Mouse (Mus musculus) c-Kit-negative CD71-positive TER-119-positive erythroid progenitor cells, embryonic 14.5 days (primary cell): Measurements from ENCODE around the gene Mrm3.
"Not testable (repeated sequence)": the region's sequence is repeated elsewhere in the genome, so short reads cannot be mapped to it uniquely, and the experiment has no call there.

Experiments
- DNase-seq: peaks from one replicate; pipeline ENCODE4 v3.0.0-alpha.2; 2013; ENCODE audit warnings: low read depth, low spot score

Gene Mrm3

GRCm38 (mm10) chr11:76242901-76243810 is at the start of gene Mrm3, which contains the start of gene Glod4:
Gene Mrm3 (plus strand): TSS chr11:76243715.
Gene Glod4 (minus strand): TSS chr11:76243725.
- peak; percentile 75 for DNase-seq

GRCm38 (mm10) chr11:76196275-76196976 is 47.1 kb upstream of the Mrm3 start:
- DNase-seq: no peak

DNA sequence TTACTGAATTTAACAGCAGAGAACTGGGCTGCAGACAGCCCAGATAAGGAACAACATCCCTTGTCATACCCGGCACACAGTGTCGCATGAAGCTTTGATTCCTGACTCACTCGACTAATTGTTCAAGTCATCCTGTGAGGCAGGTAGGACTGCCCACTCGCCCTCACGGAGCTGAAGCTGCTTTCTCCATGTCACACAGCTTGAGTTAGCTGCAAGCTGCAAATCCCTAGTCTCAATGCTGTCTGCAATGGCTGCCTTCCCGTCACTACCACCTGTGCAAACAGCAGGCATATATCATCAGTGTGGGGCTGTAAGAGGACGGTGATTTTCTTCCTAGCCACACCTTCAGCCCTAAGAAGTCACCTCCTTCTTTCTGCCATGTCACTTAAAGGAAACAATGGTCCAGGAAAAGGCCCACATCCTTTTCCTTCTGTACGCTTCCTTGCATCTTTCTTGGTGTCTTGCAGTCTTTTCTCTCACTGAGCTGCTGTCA is 46.5 kb upstream of the Mrm3 start:
- DNase-seq: no peak

DNA sequence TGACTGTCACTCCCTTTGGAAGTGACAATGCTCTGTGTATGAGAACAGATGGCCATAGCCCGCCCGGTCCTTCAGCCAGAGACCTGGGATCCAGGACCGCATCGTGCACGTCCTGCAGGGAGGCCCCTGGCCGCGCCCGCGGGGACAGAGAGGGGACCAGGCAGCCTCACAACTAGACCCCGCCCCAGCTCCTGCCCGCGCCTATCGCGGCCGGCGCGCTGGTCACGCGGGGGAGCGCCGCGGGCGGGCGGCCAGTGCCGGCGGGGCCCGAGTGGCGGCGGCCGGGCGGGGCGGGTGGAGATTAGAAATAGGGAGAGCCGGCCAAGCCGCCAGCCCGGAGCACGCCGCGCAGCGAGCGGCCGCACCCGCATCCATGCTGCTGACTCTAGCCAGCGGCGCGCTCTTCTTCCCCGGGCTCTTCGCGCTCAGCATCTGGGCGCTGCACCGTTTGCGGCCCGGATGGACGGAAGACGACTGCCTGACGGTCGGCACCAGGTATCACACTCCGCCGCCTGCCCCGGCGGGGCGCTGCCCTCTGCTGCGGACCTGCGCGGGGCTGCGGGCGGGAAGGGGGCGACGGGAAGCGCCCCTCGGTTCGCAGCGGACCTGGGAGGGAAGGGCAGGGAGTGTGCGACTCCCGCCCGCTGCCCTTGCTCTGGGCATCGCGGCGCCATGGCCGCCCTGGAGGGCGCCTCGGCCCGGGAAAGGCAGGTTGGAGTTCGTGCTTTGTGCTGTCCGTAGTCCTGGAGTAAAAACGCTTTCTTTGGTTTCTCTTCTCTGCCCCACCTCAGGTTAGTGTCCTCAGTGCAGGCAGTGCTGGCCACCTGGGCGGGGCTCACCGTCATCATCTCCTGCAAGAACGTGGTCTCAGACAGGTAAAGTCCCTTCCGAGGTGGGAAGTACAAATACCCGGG is 41.5 kb upstream of the Mrm3 start:
- no peak for DNase-seq

- DNase-seq: no peak
These were observed 36.7 kb upstream of the Mrm3 start for GRCm38 (mm10) chr11:76206793-76207192.

- DNase-seq: no peak
These were observed 33.1 kb upstream of the Mrm3 start for GRCm38 (mm10) chr11:76210228-76210985.

DNA sequence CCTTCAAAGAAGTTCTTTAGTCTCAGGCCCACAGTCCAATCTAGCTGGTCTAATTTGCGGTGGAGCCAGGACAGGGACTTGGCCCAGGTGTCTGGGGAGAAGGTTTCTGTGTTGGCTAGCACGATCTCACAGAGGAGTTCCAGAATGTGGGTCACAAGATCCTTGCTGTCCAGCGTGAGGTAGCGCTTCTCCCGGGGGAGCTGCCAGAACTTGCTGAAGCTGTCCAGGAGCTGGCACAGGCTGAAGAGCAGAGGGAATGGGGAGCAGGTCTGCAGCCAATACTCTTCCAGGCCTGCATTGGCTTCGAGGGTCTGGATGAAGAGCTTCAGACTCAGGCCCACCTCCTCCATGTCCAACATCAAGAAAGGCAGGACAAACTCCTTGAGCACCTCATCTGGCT is 31.9 kb upstream of the Mrm3 start:
- DNase-seq: not testable (repeated sequence)

DNA sequence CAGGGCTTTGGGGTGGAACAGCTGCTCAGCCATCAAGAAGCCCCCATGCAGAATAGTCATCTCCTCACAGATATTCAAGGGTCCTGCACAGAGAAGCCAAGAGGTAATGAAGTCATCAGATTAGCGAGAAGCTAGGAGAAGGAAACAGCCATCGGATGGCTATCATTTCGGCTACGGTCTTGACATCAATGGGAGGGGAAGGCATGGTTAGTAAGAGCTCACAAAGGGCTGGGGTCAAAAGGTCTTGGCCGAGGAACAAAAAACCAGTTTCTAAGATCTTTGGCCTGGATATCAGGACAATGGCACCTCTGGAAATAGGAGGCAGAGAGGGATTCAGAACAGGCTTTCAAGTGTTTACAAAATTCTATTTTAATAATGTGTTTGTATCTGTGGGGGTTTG is 29.7 kb upstream of the Mrm3 start:
- no peak for DNase-seq

GRCm38 (mm10) chr11:76215011-76215410 is 28.5 kb upstream of the Mrm3 start:
- DNase-seq: no peak

- DNase-seq: no peak
These were observed 27.4 kb upstream of the Mrm3 start for GRCm38 (mm10) chr11:76216049-76216540.

DNA sequence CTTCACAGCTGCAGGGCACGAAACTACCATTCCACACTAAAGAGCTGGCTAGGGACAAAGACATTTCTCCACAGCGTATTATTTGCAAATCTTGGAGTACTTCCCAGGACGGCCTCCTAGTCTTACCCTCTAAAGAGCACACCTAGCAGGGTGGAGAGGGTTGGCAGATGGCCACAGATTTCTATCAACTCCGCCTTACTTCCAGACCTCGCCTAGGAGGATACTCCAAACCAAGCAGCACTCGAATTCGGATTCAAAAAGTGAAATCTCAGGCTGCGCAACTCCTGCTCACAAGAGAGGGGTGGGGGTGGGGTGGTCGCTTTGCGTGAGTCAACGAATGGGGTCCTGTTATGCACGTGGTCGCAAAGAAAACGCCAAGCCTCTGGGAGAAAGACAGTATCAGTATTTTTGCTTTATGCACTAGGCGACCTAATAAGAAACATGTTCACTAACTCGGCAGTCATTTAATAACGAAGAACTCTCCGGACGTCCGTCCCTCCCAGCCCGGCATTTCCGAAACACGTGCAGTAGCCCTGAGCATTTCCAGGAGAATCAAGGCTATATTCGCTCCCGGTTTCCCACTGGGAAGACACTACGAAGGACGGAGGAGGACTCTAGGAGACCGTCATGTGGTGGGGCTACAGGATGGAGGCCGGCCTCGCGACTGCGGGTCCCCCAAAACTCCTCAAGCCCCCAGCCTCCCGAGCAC is 26.7 kb upstream of the Mrm3 start:
- DNase-seq: no peak

DNA sequence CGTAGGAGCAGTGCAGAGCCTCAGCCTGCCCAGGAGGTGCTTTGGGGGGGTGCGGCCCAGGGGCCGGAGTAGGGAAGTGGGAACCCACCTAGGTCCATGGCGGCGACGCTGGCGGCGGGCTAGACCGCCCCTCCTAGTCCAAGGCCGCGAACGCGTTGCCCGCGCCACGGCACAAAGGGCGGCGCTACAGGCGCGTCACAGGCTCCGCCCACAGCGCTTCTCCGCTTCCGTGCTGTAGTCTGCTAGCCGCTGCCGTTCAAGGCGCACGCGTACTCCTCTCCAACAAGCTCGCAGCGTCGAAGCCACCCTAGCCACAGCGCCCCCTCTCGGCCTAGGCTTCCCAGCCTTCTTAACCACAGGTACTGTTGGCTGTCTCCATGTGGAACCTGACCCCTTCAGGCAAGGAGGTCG is 26.1 kb upstream of the Mrm3 start, which contains the start of the genes Dbil5 and Gemin4:
Gene Dbil5 (plus strand): TSS at position 219 of the 411 bp plus-strand sequence.
Gene Gemin4 (minus strand): TSS at position 275 of the 411 bp plus-strand sequence.
- DNase-seq: peak; percentile 88

DNA sequence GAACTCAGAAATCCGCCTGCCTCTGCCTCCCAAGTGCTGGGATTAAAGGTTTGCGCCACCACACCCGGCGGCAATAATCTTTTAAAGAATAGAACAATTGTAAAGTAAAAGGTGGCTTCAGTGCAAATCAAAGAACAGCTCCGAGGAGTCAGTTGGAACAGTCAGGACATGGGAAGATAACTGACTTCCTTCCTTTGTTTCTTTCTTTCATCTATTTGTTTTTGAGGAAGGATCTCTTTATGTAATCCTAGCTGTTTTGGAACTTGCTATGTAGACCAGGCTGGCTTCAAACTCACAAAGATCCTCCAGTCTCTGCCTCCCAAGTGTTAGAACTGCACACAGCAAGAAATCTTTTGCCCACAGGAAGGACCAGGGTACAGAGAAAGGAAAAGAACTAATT is 18.9 kb upstream of the Mrm3 start:
- no peak for DNase-seq

DNA sequence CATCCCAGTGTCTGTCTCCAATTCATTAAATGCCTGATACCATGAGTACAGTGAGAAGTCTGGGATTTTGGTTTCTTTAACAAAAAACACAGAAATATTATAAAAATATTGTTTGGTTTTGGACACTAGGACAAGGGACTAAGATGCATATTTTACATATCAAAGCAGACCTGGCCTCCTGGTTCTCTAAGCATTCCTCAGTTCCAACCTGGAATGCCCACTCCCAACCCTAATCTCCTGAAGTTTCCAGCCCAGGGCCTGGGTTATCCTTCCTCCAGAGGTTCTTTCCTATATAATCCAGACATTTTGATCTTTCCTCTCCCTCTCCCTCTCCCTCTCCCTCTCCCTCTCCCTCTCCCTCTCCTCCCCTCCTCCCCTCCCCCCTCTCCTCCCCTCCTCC is 18.5 kb upstream of the Mrm3 start:
- no peak for DNase-seq

DNA sequence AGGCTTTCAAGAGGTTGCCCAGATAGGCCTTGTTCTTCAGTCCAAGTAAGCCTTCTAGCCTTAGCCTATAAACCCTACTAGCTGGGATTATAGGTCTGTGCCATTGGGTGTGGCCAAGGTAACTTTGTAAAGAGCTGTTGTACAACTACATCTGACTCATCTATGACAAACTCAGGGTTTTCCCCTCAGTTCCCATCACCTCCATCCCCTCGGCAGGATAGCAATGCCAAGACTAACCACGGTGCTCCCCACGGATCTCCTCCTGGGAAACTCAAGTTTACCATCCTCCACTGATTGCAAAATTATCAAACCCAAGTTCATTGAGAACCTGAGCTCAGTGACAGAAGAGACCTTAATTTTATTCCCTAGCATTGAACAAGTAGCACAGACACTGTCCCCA is 7.4 kb upstream of the Mrm3 start:
- no peak for DNase-seq

DNA sequence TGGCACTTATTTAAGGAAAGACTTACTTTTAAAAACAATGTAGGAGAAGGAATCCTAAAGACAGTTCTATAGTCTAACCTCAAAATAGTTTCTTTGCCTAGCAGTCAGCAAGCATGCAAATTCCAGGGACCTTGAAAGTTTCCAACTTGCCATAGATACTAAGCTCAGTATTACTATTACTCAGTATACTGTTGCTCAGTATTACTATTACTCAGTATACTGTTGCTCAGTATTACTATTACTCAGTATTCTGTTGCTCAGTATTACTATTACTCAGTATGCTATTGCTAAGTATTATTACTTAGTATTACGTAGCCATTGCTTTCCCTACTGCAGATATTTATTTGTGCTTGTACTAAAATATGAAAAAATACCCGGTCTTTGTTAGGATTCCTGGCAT is 3.8 kb upstream of the Mrm3 start:
- DNase-seq: no peak

- DNase-seq: no peak
These were observed 464 bp downstream of the Mrm3 start for GRCm38 (mm10) chr11:76243811-76244546.

GRCm38 (mm10) chr11:76246439-76246838 is 2.9 kb downstream of the Mrm3 start:
- DNase-seq: no peak

GRCm38 (mm10) chr11:76247239-76247638 is 3.7 kb downstream of the Mrm3 start:
- no peak for DNase-seq
